Mouse (Mus musculus) c-Kit-negative CD71-positive TER-119-positive erythroid progenitor cells, embryonic 14.5 days (primary cell): Measurements from ENCODE around the gene Chac2.
"Not testable (repeated sequence)": the region's sequence is repeated elsewhere in the genome, so short reads cannot be mapped to it uniquely, and the experiment has no call there.

Experiments used
- DNase-seq: peaks from one replicate; pipeline ENCODE4 v3.0.0-alpha.2; 2013; ENCODE audit warnings: low read depth, low spot score

Chac2 gene

GRCm38 (mm10) chr11:30985877-30986624, at the start of gene Chac2:
Gene Chac2, minus strand, starts transcription at chr11:30986350.
- DNase-seq: peak; percentile 80

DNA sequence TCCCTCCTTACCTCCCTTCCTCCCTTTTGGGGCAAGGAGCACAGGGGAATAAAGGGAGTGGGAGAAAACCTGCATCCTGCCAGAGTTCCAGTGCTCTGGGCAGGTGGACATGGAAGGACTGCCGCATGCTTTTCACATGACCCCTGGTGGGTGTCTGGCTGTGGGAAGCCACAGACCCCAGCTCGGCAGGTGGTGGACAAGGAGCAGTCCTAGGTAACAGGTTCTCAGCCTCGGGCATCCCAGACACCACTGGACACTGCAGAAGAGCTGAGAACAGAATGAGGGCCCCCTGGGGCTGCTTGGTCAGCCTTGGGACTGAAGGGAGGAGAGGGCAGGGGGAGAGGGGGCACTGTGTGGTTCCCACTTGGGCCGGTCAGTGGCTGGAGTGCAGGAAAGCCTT, 48.8 kb upstream of the Chac2 start:
- no peak for DNase-seq

DNA sequence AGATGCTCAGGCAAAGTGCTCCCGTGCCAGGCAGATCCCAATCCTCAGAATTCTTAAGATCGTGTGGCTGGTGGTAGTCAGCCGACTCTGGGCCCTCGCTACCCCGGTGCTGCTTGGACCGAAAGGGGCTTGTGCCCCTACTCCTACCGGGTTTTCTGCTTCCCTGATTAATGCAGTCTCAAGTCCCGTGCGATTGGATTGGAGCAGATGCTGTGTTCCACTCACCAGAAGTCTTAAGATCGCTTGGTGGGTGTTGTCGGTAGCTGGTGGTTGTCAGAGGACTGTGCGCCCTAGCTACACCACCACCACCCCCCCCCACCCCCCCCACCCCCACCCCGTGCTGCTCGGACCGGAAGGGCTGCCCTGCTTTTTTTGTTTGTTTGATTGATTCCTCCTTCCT, 31.3 kb upstream of the Chac2 start:
- DNase-seq: not testable (repeated sequence)

GRCm38 (mm10) chr11:31009668-31010067, 23.5 kb upstream of the Chac2 start:
- peak; percentile 56 for DNase-seq

DNA sequence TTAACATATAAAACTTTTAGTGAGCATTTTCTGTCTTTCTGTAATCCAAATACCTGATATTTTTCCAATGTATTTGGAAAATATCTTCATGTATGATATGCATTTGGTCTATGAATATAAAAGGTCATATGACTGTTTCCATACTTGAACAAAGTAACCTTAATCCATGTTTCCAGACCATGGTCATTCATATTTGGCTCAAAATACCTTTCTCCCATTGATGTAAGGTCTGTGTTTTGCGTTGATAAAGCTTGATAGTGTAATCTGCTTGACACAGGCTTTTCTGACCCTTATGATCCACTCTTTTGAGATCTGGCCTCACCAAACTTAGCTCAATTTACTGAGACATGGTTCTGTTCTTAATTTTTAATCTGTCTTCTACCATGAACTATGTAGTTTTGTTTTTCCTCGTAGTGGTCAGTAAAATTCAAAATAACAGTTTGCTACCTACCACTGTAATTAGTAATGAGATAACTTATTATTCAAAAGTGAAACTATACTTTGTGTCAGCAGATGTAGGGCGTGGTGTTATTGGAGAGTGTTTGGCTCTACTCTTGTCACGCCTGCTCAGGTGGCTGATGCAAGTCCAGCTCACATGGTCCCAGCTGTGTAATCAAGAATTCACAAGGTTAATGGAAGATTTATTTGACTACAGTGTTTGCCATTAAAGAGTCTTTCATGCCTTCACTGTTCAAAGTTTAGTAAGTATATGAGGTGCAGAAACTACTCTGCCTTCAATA, 15.2 kb upstream of the Chac2 start:
- peak; percentile 89 for DNase-seq

- DNase-seq: no peak
These were observed 13.9 kb upstream of the Chac2 start for GRCm38 (mm10) chr11:31000028-31000427.

- DNase-seq: peak; percentile 58
These were observed 12.6 kb upstream of the Chac2 start for GRCm38 (mm10) chr11:30998704-30999103.

DNA sequence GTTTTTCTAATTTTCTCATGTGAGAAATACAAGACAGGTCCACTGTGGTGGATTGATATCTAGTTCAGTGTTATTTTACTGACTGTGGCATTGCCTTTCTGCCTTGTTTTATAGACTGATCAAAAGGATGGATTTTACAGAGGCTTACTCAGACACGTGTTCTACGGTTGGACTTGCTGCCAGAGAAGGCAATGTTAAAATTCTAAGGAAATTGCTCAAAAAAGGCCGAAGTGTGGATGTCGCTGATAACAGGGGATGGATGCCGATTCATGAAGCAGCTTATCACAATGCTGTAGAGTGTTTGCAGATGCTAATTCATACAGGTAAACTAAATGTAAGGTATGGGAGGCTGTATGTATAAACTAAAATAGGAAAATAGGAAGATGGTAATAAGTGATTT, 12.0 kb upstream of the Chac2 start:
- DNase-seq: peak; percentile 71

DNA sequence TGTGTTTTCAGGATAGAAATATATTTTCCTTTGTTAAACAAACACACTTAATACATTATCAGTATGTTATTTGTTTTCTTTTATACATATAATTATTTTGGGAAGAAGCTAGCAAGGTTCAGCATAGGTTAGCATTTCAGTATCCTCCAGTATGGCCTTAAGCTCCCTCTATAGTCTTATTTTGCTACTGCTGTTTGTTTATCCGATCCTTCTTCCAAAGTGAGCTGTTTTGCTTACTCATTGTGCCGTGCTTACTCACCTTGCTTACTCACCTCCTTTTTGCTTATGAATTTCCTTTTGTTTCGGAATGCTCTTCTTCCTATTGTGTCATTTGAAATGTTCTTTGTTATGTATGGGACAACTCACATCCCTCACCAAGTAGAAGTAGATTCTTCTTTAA, 10.5 kb upstream of the Chac2 start:
- DNase-seq: peak; percentile 57

- no peak for DNase-seq
These were observed 471 bp upstream of the Chac2 start for GRCm38 (mm10) chr11:30986625-30987017.

DNA sequence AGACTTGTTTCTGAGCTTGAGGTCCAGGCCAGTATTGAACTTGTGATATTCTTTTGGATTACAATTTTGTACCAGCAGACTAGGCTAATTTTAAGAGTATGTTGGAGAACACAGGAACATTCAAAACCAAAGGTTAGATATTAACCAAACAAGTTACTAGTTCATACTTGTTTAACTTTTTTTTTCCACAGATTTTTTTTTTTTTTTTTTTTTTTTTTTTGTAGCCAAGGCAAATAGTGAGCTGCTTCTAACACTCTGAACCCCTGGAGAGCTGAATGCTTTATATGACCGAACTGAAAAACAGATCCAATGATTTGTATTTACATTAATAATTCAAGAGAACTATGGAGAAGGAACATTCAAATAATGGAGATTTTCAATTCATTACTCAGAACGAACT, 913 bp downstream of the Chac2 start:
- no peak for DNase-seq

DNA sequence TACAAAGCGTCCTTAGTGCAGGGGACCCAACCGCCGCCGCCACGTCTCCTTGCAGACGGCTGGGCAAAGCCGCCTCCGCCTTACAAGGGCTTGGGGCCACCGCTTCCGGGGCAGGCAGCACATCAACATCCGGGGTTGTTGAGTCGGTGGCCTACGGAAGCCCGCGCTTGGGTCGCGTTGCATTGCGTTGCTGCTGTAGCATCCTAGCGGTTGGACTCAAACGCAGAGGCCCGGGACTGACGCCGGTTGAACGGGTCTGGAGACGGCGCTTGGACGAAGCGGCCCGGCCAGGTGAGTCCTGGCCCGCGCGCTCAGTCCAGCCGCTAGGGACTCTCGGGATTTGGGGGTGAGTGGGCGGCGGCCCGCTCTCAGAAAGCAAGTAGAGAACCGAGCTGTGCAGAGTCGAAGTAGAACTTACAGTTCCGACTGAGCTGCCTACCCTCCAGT, 31.8 kb downstream of the Chac2 start, which contains the start of gene Erlec1:
Erlec1 (minus strand) TSS at position 57 of the 447 bp plus-strand sequence.
- peak; percentile 59 for DNase-seq

- DNase-seq: peak; percentile 25
These were observed 32.5 kb downstream of the Chac2 start for GRCm38 (mm10) chr11:30953469-30954154.

DNA sequence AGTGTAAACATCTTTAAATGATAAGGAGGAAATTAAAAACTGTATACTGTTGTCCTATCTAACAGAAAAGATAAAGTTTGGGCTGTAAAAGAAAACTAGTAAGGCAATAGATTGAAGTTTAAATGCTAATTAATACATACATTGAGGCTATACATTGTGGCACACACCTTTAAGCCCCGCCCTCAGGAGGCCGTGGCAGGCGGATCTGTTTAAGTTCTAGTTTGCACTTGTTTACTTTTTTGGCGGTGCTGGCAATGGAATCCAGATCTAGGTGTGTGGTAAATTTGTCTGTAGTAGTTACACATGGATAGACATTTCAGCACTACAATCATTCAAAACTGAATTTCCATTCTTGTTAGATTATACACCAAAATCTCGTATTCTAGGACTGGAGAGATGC, 33.3 kb downstream of the Chac2 start:
- peak; percentile 55 for DNase-seq

DNA sequence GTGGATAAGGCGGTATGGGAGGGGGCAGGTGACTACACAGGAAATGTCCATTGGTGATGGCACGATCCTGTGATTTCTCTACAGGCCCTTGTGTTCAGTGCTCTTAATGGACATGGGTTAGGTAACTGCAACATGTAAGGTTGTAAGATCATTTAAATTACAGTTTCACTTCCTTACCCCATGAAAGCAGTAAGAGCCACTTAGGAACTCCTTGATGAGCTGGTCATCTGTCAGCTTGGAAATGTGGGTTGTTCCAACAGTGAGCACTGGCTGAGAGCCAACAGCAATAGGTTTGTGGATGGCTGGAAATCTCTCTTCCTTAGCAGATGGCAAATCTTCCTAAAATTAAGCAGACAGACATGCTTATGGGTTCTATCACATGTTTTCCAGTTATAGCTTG, 42.6 kb downstream of the Chac2 start:
- DNase-seq: no peak

DNA sequence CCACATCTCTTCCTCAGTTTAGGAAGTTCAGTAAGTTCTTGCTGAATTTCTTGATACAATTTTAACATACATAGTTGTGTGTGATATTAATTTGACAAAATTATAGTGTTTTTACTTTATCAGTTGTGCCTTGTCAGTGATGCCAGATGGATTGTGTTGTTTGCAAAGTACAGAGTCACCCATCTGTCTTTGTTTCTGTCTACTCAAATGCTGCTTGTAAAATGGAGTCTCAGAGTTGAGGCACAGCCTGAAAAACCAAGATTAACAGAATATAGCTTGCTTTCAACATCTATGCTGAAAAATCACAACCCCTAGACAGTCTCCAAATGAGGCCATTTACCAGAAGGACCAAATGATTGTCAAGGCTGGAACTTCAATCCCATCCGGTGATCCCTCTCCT, 57.7 kb downstream of the Chac2 start:
- DNase-seq: no peak

DNA sequence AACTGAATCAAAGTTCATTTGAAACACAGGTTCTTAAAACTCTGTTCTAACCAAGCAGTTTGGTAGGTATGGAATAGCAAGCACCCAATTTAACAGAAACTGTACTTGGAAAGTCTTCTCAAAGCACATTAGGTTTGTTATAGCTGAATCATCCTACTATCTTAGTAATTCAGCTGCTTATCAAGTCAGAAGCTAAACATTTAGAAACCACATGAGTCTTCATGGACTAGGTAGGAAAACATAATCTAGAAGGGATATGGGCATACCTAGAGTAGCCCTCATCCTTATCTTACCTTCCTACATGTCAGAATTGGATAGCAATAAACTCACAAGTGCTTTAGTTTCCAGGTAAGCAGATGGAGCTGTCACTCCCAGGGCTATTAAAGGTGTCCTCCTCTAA, 58.1 kb downstream of the Chac2 start:
- peak; percentile 16 for DNase-seq
